Mouse (Mus musculus): ENCODE measurements around the gene Oaf.

- TF ChIP-seq EP300 (IDR thresholded peaks at IDR 0.05; ENCODE audit: low read depth in 1 of 2, low read length in 2 of 2) (no peak), NRF1 (IDR thresholded peaks at IDR 0.05; ENCODE audit: insufficient read depth, low read depth, low read length, poor library complexity, severe bottlenecking) (no peak), CTCF (IDR thresholded peaks at IDR 0.05 in 2 of 3, conservative IDR thresholded peaks at IDR 0.05 in 1 of 3; ENCODE audit: control insufficient read depth in 1 of 3, insufficient read depth in 1 of 3, low read depth in 2 of 3, low read length in 3 of 3, poor library complexity in 1 of 3, severe bottlenecking in 1 of 3) (no peak), GATA1 (IDR thresholded peaks at IDR 0.05; ENCODE audit: low read depth, low read length) (no peak), POLR2A (IDR thresholded peaks at IDR 0.05; ENCODE audit: control insufficient read depth in 1 of 2, insufficient read depth in 1 of 2, low read depth in 1 of 2, low read length in 2 of 2, poor library complexity in 1 of 2) (no peak), HCFC1 (IDR thresholded peaks at IDR 0.05; ENCODE audit: low read depth, low read length) (no peak), ELF1 (IDR thresholded peaks at IDR 0.05; ENCODE audit: low read depth, low read length) (no peak), POLR2AphosphoS2 (IDR thresholded peaks at IDR 0.05; ENCODE audit: low read length) (no peak)
Observed at GRCm38 (mm10) chr9:43261124-43261907, 21.6 kb upstream of the Oaf start.

Data from MEL (cell line).